Mouse (Mus musculus): Measurements from ENCODE around the gene Fbxo27. TPM values are rescaled to one million over a fixed set of nuclear protein-coding genes. Genes with fewer than 3 reads are reported as not detected.
"Not testable (repeated sequence)": the region's sequence is repeated elsewhere in the genome, so short reads cannot be mapped to it uniquely, and the experiment has no call there.

Fbxo27 gene
- polyA plus RNA-seq, 1 experiment from 2014 or later, result 11.1 TPM

GRCm38 (mm10) chr7:28694966-28695511 is 2.4 kb downstream of the Fbxo27 start:
- H3K9me3 ChIP-seq (ENCODE audit: control insufficient read depth, low read length), result no peaks in the 10 kb centered on the region
- H3K4me1 ChIP-seq (replicated peaks; ENCODE audit: control insufficient read depth, insufficient read depth, low read length), result peaks cover 13% of the 10 kb centered on the region; the same call in 1 of the 2 replicates
- peaks cover 3% of the 10 kb centered on the region; the same call in 1 of the 2 replicates for H3K27me3 ChIP-seq (replicated peaks; ENCODE audit: control insufficient read depth, insufficient read depth, low read length)
- H3K36me3 ChIP-seq (ENCODE audit: control insufficient read depth, insufficient read depth), result no peaks in the 10 kb centered on the region
- H3K4me3 ChIP-seq (replicated peaks; ENCODE audit: low read length), result no peak overlapping the region
- no peak for ATAC-seq
- no peak overlapping the region for H3K9ac ChIP-seq (replicated peaks; ENCODE audit: low read depth, low read length)
- H3K4me2 ChIP-seq (ENCODE audit: low read length), result no peak overlapping the region
- 49% methylated on average over 8 of the region's 8 CpGs for WGBS
- no peak overlapping the region for H3K27ac ChIP-seq (ENCODE audit: low read length)

GRCm38 (mm10) chr7:28697277-28697676 is 4.6 kb downstream of the Fbxo27 start:
- 94% methylated on average over 11 of the region's 11 CpGs for WGBS
- Histone ChIP-seq H3K4me1 (replicated peaks; ENCODE audit: control insufficient read depth, insufficient read depth, low read length) (peaks cover 13% of the 10 kb centered on the region; the same call in 1 of the 2 replicates), H3K27me3 (replicated peaks; ENCODE audit: control insufficient read depth, insufficient read depth, low read length) (peaks cover 3% of the 10 kb centered on the region; the same call in 1 of the 2 replicates), H3K9ac (replicated peaks; ENCODE audit: low read depth, low read length) (no peak overlapping the region), H3K36me3 (ENCODE audit: control insufficient read depth, insufficient read depth) (no peaks in the 10 kb centered on the region), H3K4me2 (ENCODE audit: low read length) (no peak overlapping the region), H3K4me3 (replicated peaks; ENCODE audit: low read length) (no peak overlapping the region), H3K9me3 (ENCODE audit: control insufficient read depth, low read length) (no peaks in the 10 kb centered on the region), H3K27ac (ENCODE audit: low read length) (no peak overlapping the region)
- no peak for ATAC-seq

GRCm38 (mm10) chr7:28700269-28700668 is 7.6 kb downstream of the Fbxo27 start:
- Histone ChIP-seq H3K9ac (replicated peaks; ENCODE audit: low read depth, low read length) (no peak overlapping the region), H3K9me3 (ENCODE audit: control insufficient read depth, low read length) (no peaks in the 10 kb centered on the region), H3K27ac (ENCODE audit: low read length) (no peak overlapping the region), H3K4me2 (ENCODE audit: low read length) (no peak overlapping the region), H3K4me3 (replicated peaks; ENCODE audit: low read length) (no peak overlapping the region), H3K4me1 (replicated peaks; ENCODE audit: control insufficient read depth, insufficient read depth, low read length) (no peaks in the 10 kb centered on the region), H3K27me3 (replicated peaks; ENCODE audit: control insufficient read depth, insufficient read depth, low read length) (no peaks in the 10 kb centered on the region), H3K36me3 (ENCODE audit: control insufficient read depth, insufficient read depth) (no peaks in the 10 kb centered on the region)
- 93% methylated on average over 4 of the region's 4 CpGs for WGBS
- ATAC-seq, result no peak

- not testable (repeated sequence) for H3K36me3 ChIP-seq (ENCODE audit: control insufficient read depth, insufficient read depth); H3K4me1 ChIP-seq (replicated peaks; ENCODE audit: control insufficient read depth, insufficient read depth, low read length); H3K27me3 ChIP-seq (replicated peaks; ENCODE audit: control insufficient read depth, insufficient read depth, low read length); H3K4me3 ChIP-seq (replicated peaks; ENCODE audit: low read length); H3K9me3 ChIP-seq (ENCODE audit: control insufficient read depth, low read length); ATAC-seq; H3K4me2 ChIP-seq (ENCODE audit: low read length); H3K27ac ChIP-seq (ENCODE audit: low read length); H3K9ac ChIP-seq (replicated peaks; ENCODE audit: low read depth, low read length)
- WGBS, result 95% methylated on average over 12 of the region's 12 CpGs
Observed at GRCm38 (mm10) chr7:28701306-28701705, 8.7 kb downstream of the Fbxo27 start.

- WGBS, result 82% methylated on average over 9 of the region's 9 CpGs
Observed at GRCm38 (mm10) chr7:28702601-28703143, 10.0 kb downstream of the Fbxo27 start.

GRCm38 (mm10) chr7:28709454-28709853 is 16.8 kb downstream of the Fbxo27 start:
- Histone ChIP-seq H3K4me1 (replicated peaks; ENCODE audit: control insufficient read depth, insufficient read depth, low read length) (no peaks in the 10 kb centered on the region), H3K36me3 (ENCODE audit: control insufficient read depth, insufficient read depth) (no peaks in the 10 kb centered on the region), H3K9ac (replicated peaks; ENCODE audit: low read depth, low read length) (no peak overlapping the region), H3K27ac (ENCODE audit: low read length) (no peak overlapping the region), H3K27me3 (replicated peaks; ENCODE audit: control insufficient read depth, insufficient read depth, low read length) (no peaks in the 10 kb centered on the region), H3K9me3 (ENCODE audit: control insufficient read depth, low read length) (no peaks in the 10 kb centered on the region), H3K4me3 (replicated peaks; ENCODE audit: low read length) (no peak overlapping the region), H3K4me2 (ENCODE audit: low read length) (no peak overlapping the region)
- no peak for ATAC-seq

More at GRCm38 (mm10) chr7:28702601-28703143, 10.0 kb downstream of the Fbxo27 start:
- H3K36me3 ChIP-seq (ENCODE audit: control insufficient read depth, insufficient read depth), result no peaks in the 10 kb centered on the region
- no peaks in the 10 kb centered on the region for H3K4me1 ChIP-seq (replicated peaks; ENCODE audit: control insufficient read depth, insufficient read depth, low read length)
- no peak for ATAC-seq
- H3K4me2 ChIP-seq (ENCODE audit: low read length), result no peak overlapping the region
- H3K4me3 ChIP-seq (replicated peaks; ENCODE audit: low read length), result no peak overlapping the region
- no peaks in the 10 kb centered on the region for H3K27me3 ChIP-seq (replicated peaks; ENCODE audit: control insufficient read depth, insufficient read depth, low read length)
- no peak overlapping the region for H3K27ac ChIP-seq (ENCODE audit: low read length)
- H3K9ac ChIP-seq (replicated peaks; ENCODE audit: low read depth, low read length), result no peak overlapping the region
- no peaks in the 10 kb centered on the region for H3K9me3 ChIP-seq (ENCODE audit: control insufficient read depth, low read length)

GRCm38 (mm10) chr7:28710962-28711361 is 18.3 kb downstream of the Fbxo27 start:
- H3K27ac ChIP-seq (ENCODE audit: low read length), result no peak overlapping the region
- no peaks in the 10 kb centered on the region for H3K4me1 ChIP-seq (replicated peaks; ENCODE audit: control insufficient read depth, insufficient read depth, low read length)
- ATAC-seq, result no peak
- H3K36me3 ChIP-seq (ENCODE audit: control insufficient read depth, insufficient read depth), result no peaks in the 10 kb centered on the region
- H3K4me2 ChIP-seq (ENCODE audit: low read length), result no peak overlapping the region
- no peaks in the 10 kb centered on the region for H3K27me3 ChIP-seq (replicated peaks; ENCODE audit: control insufficient read depth, insufficient read depth, low read length)
- WGBS, result 64% methylated on average over 3 of the region's 3 CpGs
- no peak overlapping the region for H3K4me3 ChIP-seq (replicated peaks; ENCODE audit: low read length)
- no peaks in the 10 kb centered on the region for H3K9me3 ChIP-seq (ENCODE audit: control insufficient read depth, low read length)
- H3K9ac ChIP-seq (replicated peaks; ENCODE audit: low read depth, low read length), result no peak overlapping the region

- 82% methylated on average over 5 of the region's 5 CpGs for WGBS
- H3K9me3 ChIP-seq (ENCODE audit: control insufficient read depth, low read length), result no peaks in the 10 kb centered on the region
- H3K4me1 ChIP-seq (replicated peaks; ENCODE audit: control insufficient read depth, insufficient read depth, low read length), result peaks cover 10% of the 10 kb centered on the region
- H3K4me3 ChIP-seq (replicated peaks; ENCODE audit: low read length), result no peak overlapping the region
- H3K4me2 ChIP-seq (ENCODE audit: low read length), result no peak overlapping the region
- no peak overlapping the region for H3K27ac ChIP-seq (ENCODE audit: low read length)
- no peaks in the 10 kb centered on the region for H3K27me3 ChIP-seq (replicated peaks; ENCODE audit: control insufficient read depth, insufficient read depth, low read length)
- H3K9ac ChIP-seq (replicated peaks; ENCODE audit: low read depth, low read length), result no peak overlapping the region
- no peak for ATAC-seq
- H3K36me3 ChIP-seq (ENCODE audit: control insufficient read depth, insufficient read depth), result no peaks in the 10 kb centered on the region
Observed at GRCm38 (mm10) chr7:28714667-28715066, 22.0 kb downstream of the Fbxo27 start.

GRCm38 (mm10) chr7:28715598-28715997 is 22.9 kb downstream of the Fbxo27 start:
- ATAC-seq, result no peak
- Histone ChIP-seq H3K4me1 (replicated peaks; ENCODE audit: control insufficient read depth, insufficient read depth, low read length) (peaks cover 10% of the 10 kb centered on the region), H3K9ac (replicated peaks; ENCODE audit: low read depth, low read length) (no peak overlapping the region), H3K4me2 (ENCODE audit: low read length) (no peak overlapping the region), H3K27ac (ENCODE audit: low read length) (no peak overlapping the region), H3K9me3 (ENCODE audit: control insufficient read depth, low read length) (no peaks in the 10 kb centered on the region), H3K4me3 (replicated peaks; ENCODE audit: low read length) (no peak overlapping the region), H3K36me3 (ENCODE audit: control insufficient read depth, insufficient read depth) (no peaks in the 10 kb centered on the region), H3K27me3 (replicated peaks; ENCODE audit: control insufficient read depth, insufficient read depth, low read length) (no peaks in the 10 kb centered on the region)
- 97% methylated on average over 2 of the region's 2 CpGs for WGBS

Data from forebrain, embryonic 16.5 days (tissue).